Mouse (Mus musculus) embryonic facial prominence, embryonic 10.5 days (tissue): ENCODE results near the gene Egflam. TPM values are rescaled to one million over a fixed set of nuclear protein-coding genes. Genes with fewer than 3 reads are reported as not detected.

Experiments used
- DNase-seq: peaks from one replicate; pipeline ENCODE4 v3.0.0-alpha.2; 2017; ENCODE audit warnings: low spot score
- H3K27ac ChIP-seq: fragments of 300-500 bp; sonication (generic); replicated peaks from 2 replicates; pipeline ENCODE4 v1.5.1; 2016; ENCODE audit warnings: mild to moderate bottlenecking
- H3K27me3 ChIP-seq: fragments of 300-500 bp; sonication (generic); replicated peaks from 2 replicates; pipeline ENCODE4 v1.6.1; 2016; ENCODE audit warnings: low read depth, mild to moderate bottlenecking; ENCODE audit not compliant: poor library complexity, severe bottlenecking
- H3K36me3 ChIP-seq: fragments of 300-500 bp; sonication (generic); replicated peaks from 2 replicates; pipeline ENCODE4 v1.6.1; 2016; ENCODE audit warnings: mild to moderate bottlenecking, moderate library complexity
- H3K4me1 ChIP-seq: fragments of 300-500 bp; sonication (generic); 2 replicates; pipeline ENCODE4 v1.6.1; 2016
- H3K4me3 ChIP-seq: fragments of 300-500 bp; sonication (generic); 2 replicates; pipeline ENCODE4 v1.5.1; 2016; ENCODE audit warnings: mild to moderate bottlenecking, moderate library complexity
- H3K9me3 ChIP-seq: fragments of 300-500 bp; sonication (generic); 2 replicates; pipeline ENCODE4 v1.6.1; 2016; ENCODE audit warnings: mild to moderate bottlenecking
- WGBS: fragments of 180-500 bp; shearing (Covaris S2); methylation state at CpG from one replicate; pipeline ENCODE4 v1.1.7; 2016; 5-methylcytosine and 5-hydroxymethylcytosine counted together
- polyA plus RNA-seq: library from polyadenylated mRNA; unstranded; fragments of >200 nt; fragmentation: Nextera tagmentation; extraction: Ambion mirVana; gene quantifications from 2 replicates; pipeline ENCODE4 v1.2.1, GENCODE M21; 2016

Gene Egflam
- polyA plus RNA-seq, 1 experiment from 2014 or later = 11.8 TPM

GRCm38 (mm10) chr15:7157658-7158057, 240.5 kb downstream of the Egflam start:
- no peaks in the 10 kb centered on the region for H3K27me3 ChIP-seq
- no peak for DNase-seq
- H3K27ac ChIP-seq = no peak overlapping the region
- H3K4me3 ChIP-seq = no peak overlapping the region
- H3K4me1 ChIP-seq = no peaks in the 10 kb centered on the region
- peaks cover 35% of the 10 kb centered on the region for H3K36me3 ChIP-seq
- H3K9me3 ChIP-seq = no peaks in the 10 kb centered on the region
- WGBS = 95% methylated on average over 6 of the region's 6 CpGs
